Mouse (Mus musculus) cerebral cortex, adult 2 months (tissue): ENCODE results near the gene Akr1b8.

Source experiments
- WGBS: fragments of 180-500 bp; shearing (Covaris S2); methylation state at CpG from one replicate; pipeline ENCODE4 v1.1.7; 2018; 5-methylcytosine and 5-hydroxymethylcytosine counted together

Akr1b8 gene

DNA sequence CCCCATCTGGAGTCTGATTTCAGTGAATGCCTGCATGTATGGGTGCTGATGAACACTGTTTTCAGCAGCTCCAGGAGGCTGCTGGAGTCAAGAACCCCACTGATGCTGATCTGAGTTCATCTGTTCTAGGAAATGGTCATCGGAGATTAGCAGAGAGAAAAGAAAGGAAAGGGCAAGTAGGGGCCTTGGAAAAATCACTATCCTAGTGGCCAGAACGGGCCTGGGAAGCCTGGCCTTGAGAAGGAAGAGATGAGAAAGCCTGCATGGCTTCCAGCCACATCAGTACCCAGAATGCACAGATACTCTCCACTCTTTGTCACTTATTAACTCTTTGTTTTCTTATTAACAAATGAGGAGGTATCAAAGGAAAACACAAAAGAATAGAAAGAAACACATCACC, 46.8 kb downstream of the Akr1b8 start:
- WGBS, result 76% methylated on average over 2 of the region's 2 CpGs

DNA sequence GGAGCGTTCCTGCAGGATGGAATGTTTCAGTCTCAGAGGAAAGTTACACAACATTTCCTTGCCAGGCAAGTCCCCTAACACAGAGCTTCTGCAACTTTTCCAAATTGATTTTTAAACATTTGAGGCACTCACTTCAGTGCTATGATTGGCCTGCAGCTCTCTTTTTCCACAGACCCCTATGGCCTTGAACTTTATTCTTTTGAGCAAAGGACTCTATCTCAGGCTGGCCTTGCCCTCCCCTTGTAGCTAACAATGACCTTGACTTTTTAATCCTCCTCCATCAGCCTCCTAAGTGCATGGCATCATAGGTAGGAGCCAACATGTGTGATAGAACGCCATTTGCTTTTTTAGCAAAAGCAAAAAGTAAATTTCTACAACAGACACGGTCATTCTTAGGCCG, 52.8 kb downstream of the Akr1b8 start:
- 91% methylated on average over 4 of the region's 4 CpGs for WGBS

DNA sequence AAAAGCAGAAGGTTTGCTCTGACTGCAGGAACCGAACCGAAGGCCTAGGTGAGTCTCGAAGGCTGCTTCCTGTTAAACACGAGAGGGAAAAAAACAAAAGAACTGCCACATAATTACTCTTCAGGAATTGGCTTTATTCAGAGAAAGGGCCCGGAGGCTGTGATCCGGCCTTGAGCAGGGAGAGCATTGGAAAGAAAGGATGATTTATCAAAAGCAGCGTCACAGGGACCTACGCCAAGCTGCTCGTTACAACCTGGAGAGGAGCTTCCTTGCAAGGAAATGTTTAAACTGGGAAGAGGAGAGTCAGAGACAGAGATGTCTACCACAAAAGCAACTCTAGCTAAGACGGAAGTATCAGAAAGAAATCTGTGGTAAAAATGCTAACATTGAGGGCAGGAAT, 53.5 kb downstream of the Akr1b8 start:
- 74% methylated on average over 10 of the region's 10 CpGs for WGBS

DNA sequence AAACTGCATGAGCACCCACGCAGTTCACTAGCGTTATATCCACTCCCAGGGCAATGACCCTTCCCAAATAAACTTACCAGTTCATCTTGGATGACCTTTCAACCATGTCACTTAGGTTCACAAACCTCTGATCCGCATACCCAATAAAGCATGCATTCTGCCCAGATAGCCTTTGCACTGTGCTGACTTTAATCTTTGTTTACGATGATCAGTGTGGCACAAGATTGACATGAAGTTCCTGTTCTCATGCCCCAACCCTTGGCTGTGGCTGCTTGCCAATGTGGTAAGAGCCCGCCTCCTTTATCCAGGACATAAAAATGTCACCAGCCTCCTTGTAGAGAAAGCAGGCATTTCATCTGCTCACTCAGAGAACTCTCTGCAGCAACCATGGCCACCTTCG, 58.1 kb downstream of the Akr1b8 start, which contains the start of gene Akr1b7:
TSS of gene Akr1b7 (plus strand) at position 312 of the 400 bp plus-strand sequence.
- 87% methylated on average over 6 of the region's 6 CpGs for WGBS

DNA sequence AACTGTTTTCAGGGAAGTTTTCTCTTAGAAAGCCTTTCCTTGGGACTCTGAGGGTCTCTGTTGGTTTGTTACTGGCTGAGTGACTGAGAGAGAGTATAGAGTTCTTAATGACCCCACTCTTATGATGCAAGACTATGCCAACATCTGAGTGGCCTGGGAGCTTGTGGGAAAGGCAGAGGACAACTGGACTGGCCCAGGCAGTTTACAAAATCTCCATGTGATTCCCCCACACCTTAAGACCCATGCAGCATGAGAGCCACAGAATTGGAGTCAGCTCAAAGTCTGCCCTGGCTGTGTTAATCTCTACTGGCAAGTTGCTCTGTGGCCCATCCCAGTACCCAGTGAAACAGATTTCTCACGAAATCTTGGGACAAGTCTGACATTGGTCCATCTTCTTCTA, 58.8 kb downstream of the Akr1b8 start:
- 68% methylated on average over 1 of the region's 1 CpGs for WGBS

DNA sequence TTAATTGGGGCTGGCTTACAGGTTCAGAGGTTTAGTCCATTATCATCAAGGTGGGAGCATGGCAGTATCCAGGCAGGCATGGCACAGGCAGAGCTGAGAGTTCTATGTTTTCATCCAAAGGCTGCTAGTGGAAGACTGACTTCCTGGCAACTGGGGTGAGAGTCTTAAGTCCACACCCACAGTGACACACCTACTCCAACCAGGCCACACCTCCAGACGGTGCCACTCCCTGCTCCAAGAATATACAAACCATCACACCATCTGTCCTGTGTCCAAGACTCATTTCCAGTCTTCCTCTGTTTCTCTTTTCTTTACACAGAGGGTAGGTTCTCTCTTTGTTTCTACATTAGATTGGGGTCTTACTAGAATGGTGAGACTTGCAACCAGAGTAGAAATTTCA, 59.5 kb downstream of the Akr1b8 start:
- 50% methylated on average over 1 of the region's 1 CpGs for WGBS

DNA sequence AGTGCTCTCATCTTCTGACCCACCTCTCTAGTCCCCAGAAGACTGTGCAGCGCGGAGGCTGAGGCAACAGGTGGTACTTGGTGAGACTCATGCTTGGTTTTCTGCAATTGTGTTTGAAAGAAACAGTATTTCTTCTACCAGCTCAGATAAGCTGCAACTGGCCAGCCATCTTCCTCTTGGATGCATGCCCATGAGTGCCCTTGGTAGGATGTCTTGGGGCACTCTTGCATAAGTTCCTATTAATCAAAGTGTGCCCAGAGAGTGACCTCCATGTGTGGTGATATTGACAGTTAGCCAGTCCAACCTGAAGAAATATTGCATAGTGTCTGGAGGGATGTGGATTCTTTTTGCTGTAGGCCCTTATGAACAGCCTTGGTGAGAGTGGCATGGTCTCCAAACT, 62.6 kb downstream of the Akr1b8 start:
- whole genome bisulfite sequencing, result 100% methylated on average over 2 of the region's 2 CpGs
